Mouse (Mus musculus): ENCODE results near the gene Wdr90. TPM values are rescaled to one million over a fixed set of nuclear protein-coding genes. Genes with fewer than 3 reads are reported as not detected.
A peak's percentile ranks its signal among the peaks of the same experiment; 100 is the strongest.
"Not testable (repeated sequence)": the region's sequence is repeated elsewhere in the genome, so short reads cannot be mapped to it uniquely, and the experiment has no call there.

Wdr90 gene
- polyA plus RNA-seq, 1 experiment from 2014 or later: 18.5 TPM

GRCm38 (mm10) chr17:25873405-25874147 lies 12.3 kb upstream of the Wdr90 start:
- Histone ChIP-seq H3K4me2 (ENCODE audit: low read length) (peak overlapping the region; percentile 77), H3K4me1 (ENCODE audit: control insufficient read depth, insufficient read depth, low read length) (peaks cover 17% of the 10 kb centered on the region), H3K9me3 (replicated peaks; ENCODE audit: control insufficient read depth, low read length, poor library complexity, severe bottlenecking) (no peaks in the 10 kb centered on the region), H3K27me3 (ENCODE audit: control insufficient read depth, insufficient read depth, low read depth, low read length) (no peaks in the 10 kb centered on the region), H3K9ac (ENCODE audit: low read depth, low read length) (peak overlapping the region; percentile 78), H3K4me3 (ENCODE audit: low read depth, low read length) (peak overlapping the region; percentile 62), H3K36me3 (ENCODE audit: control insufficient read depth, insufficient read depth, low read length) (peaks cover 11% of the 10 kb centered on the region), H3K27ac (ENCODE audit: low read length) (peak overlapping the region; percentile 93)
- ATAC-seq: no peak
- WGBS: 82% methylated on average over 11 of the region's 11 CpGs

- no peak overlapping the region for H3K4me3 ChIP-seq (ENCODE audit: low read depth, low read length)
- H3K27me3 ChIP-seq (ENCODE audit: control insufficient read depth, insufficient read depth, low read depth, low read length): no peaks in the 10 kb centered on the region
- no peak overlapping the region for H3K27ac ChIP-seq (ENCODE audit: low read length)
- 84% methylated on average over 3 of the region's 3 CpGs for WGBS
- no peak for ATAC-seq
- H3K36me3 ChIP-seq (ENCODE audit: control insufficient read depth, insufficient read depth, low read length): peaks cover 2% of the 10 kb centered on the region; the same call in 1 of the 2 replicates
- no peak overlapping the region for H3K9ac ChIP-seq (ENCODE audit: low read depth, low read length)
- H3K4me1 ChIP-seq (ENCODE audit: control insufficient read depth, insufficient read depth, low read length): peaks cover 20% of the 10 kb centered on the region
- no peak overlapping the region for H3K4me2 ChIP-seq (ENCODE audit: low read length)
- no peaks in the 10 kb centered on the region for H3K9me3 ChIP-seq (replicated peaks; ENCODE audit: control insufficient read depth, low read length, poor library complexity, severe bottlenecking)
Measured at GRCm38 (mm10) chr17:25872676-25873075, 11.4 kb upstream of the Wdr90 start.

- H3K27ac ChIP-seq (ENCODE audit: low read length); H3K4me3 ChIP-seq (ENCODE audit: low read depth, low read length); H3K36me3 ChIP-seq (ENCODE audit: control insufficient read depth, insufficient read depth, low read length); H3K27me3 ChIP-seq (ENCODE audit: control insufficient read depth, insufficient read depth, low read depth, low read length); ATAC-seq; H3K9ac ChIP-seq (ENCODE audit: low read depth, low read length); H3K9me3 ChIP-seq (replicated peaks; ENCODE audit: control insufficient read depth, low read length, poor library complexity, severe bottlenecking); H3K4me2 ChIP-seq (ENCODE audit: low read length): not testable (repeated sequence)
- H3K4me1 ChIP-seq (ENCODE audit: control insufficient read depth, insufficient read depth, low read length): peaks cover 23% of the 10 kb centered on the region
Measured at GRCm38 (mm10) chr17:25871566-25871965, 10.3 kb upstream of the Wdr90 start.

- H3K36me3 ChIP-seq (ENCODE audit: control insufficient read depth, insufficient read depth, low read length): no peaks in the 10 kb centered on the region
- no peak overlapping the region for H3K9ac ChIP-seq (ENCODE audit: low read depth, low read length)
- H3K4me3 ChIP-seq (ENCODE audit: low read depth, low read length): no peak overlapping the region
- H3K4me2 ChIP-seq (ENCODE audit: low read length): no peak overlapping the region
- H3K27ac ChIP-seq (ENCODE audit: low read length): no peak overlapping the region
- no peaks in the 10 kb centered on the region for H3K27me3 ChIP-seq (ENCODE audit: control insufficient read depth, insufficient read depth, low read depth, low read length)
- no peaks in the 10 kb centered on the region for H3K9me3 ChIP-seq (replicated peaks; ENCODE audit: control insufficient read depth, low read length, poor library complexity, severe bottlenecking)
- peaks cover 16% of the 10 kb centered on the region for H3K4me1 ChIP-seq (ENCODE audit: control insufficient read depth, insufficient read depth, low read length)
- 90% methylated on average over 2 of the region's 2 CpGs for WGBS
- ATAC-seq: no peak
Measured at GRCm38 (mm10) chr17:25869954-25870353, 8.7 kb upstream of the Wdr90 start.

- Histone ChIP-seq H3K27ac (ENCODE audit: low read length) (no peak overlapping the region), H3K36me3 (ENCODE audit: control insufficient read depth, insufficient read depth, low read length) (no peaks in the 10 kb centered on the region), H3K4me1 (ENCODE audit: control insufficient read depth, insufficient read depth, low read length) (peaks cover 16% of the 10 kb centered on the region), H3K27me3 (ENCODE audit: control insufficient read depth, insufficient read depth, low read depth, low read length) (no peaks in the 10 kb centered on the region), H3K4me3 (ENCODE audit: low read depth, low read length) (no peak overlapping the region), H3K4me2 (ENCODE audit: low read length) (no peak overlapping the region), H3K9ac (ENCODE audit: low read depth, low read length) (no peak overlapping the region), H3K9me3 (replicated peaks; ENCODE audit: control insufficient read depth, low read length, poor library complexity, severe bottlenecking) (no peaks in the 10 kb centered on the region)
- WGBS: 86% methylated on average over 8 of the region's 8 CpGs
- no peak for ATAC-seq
Measured at GRCm38 (mm10) chr17:25869498-25869897, 8.2 kb upstream of the Wdr90 start.

GRCm38 (mm10) chr17:25868601-25869191 lies 7.4 kb upstream of the Wdr90 start, which contains the start of gene Mcrip2:
TSS of gene Mcrip2 (minus strand) at chr17:25868764.
- peak; percentile 90 for ATAC-seq
- 0% methylated on average over 23 of the region's 24 CpGs for WGBS
- Histone ChIP-seq H3K9ac (ENCODE audit: low read depth, low read length) (peak within 1 kb of the TSS; percentile 72), H3K9me3 (replicated peaks; ENCODE audit: control insufficient read depth, low read length, poor library complexity, severe bottlenecking) (no peaks in the 10 kb centered on the region), H3K4me1 (ENCODE audit: control insufficient read depth, insufficient read depth, low read length) (peaks cover 12% of the 10 kb centered on the region), H3K4me3 (ENCODE audit: low read depth, low read length) (peak within 1 kb of the TSS; percentile 69), H3K27me3 (ENCODE audit: control insufficient read depth, insufficient read depth, low read depth, low read length) (no peaks in the 10 kb centered on the region), H3K27ac (ENCODE audit: low read length) (peak within 1 kb of the TSS; percentile 19), H3K36me3 (ENCODE audit: control insufficient read depth, insufficient read depth, low read length) (no peaks in the 10 kb centered on the region), H3K4me2 (ENCODE audit: low read length) (peak within 1 kb of the TSS; percentile 99)

- H3K9ac ChIP-seq (ENCODE audit: low read depth, low read length): peak overlapping the region; percentile 72
- H3K27me3 ChIP-seq (ENCODE audit: control insufficient read depth, insufficient read depth, low read depth, low read length): no peaks in the 10 kb centered on the region
- peak overlapping the region; percentile 69 for H3K4me3 ChIP-seq (ENCODE audit: low read depth, low read length)
- peak; percentile 40 for ATAC-seq
- peaks cover 12% of the 10 kb centered on the region for H3K4me1 ChIP-seq (ENCODE audit: control insufficient read depth, insufficient read depth, low read length)
- H3K4me2 ChIP-seq (ENCODE audit: low read length): peak overlapping the region; percentile 99
- 1% methylated on average over 36 of the region's 42 CpGs for WGBS
- no peaks in the 10 kb centered on the region for H3K36me3 ChIP-seq (ENCODE audit: control insufficient read depth, insufficient read depth, low read length)
- H3K27ac ChIP-seq (ENCODE audit: low read length): peak overlapping the region; percentile 19; the same call in 1 of the 2 replicates
- H3K9me3 ChIP-seq (replicated peaks; ENCODE audit: control insufficient read depth, low read length, poor library complexity, severe bottlenecking): no peaks in the 10 kb centered on the region
Measured at GRCm38 (mm10) chr17:25867836-25868600, 6.7 kb upstream of the Wdr90 start.

GRCm38 (mm10) chr17:25867509-25867835 lies 6.2 kb upstream of the Wdr90 start:
- ATAC-seq: no peak
- H3K4me1 ChIP-seq (ENCODE audit: control insufficient read depth, insufficient read depth, low read length): peaks cover 12% of the 10 kb centered on the region
- H3K27ac ChIP-seq (ENCODE audit: low read length): no peak overlapping the region
- peak overlapping the region; percentile 69 for H3K4me3 ChIP-seq (ENCODE audit: low read depth, low read length)
- H3K4me2 ChIP-seq (ENCODE audit: low read length): peak overlapping the region; percentile 99
- no peaks in the 10 kb centered on the region for H3K9me3 ChIP-seq (replicated peaks; ENCODE audit: control insufficient read depth, low read length, poor library complexity, severe bottlenecking)
- peak overlapping the region; percentile 72 for H3K9ac ChIP-seq (ENCODE audit: low read depth, low read length)
- no peaks in the 10 kb centered on the region for H3K36me3 ChIP-seq (ENCODE audit: control insufficient read depth, insufficient read depth, low read length)
- no peaks in the 10 kb centered on the region for H3K27me3 ChIP-seq (ENCODE audit: control insufficient read depth, insufficient read depth, low read depth, low read length)
- 18% methylated on average over 7 of the region's 7 CpGs for WGBS

GRCm38 (mm10) chr17:25866172-25866571 lies 4.9 kb upstream of the Wdr90 start:
- 91% methylated on average over 3 of the region's 3 CpGs for WGBS
- H3K27ac ChIP-seq (ENCODE audit: low read length): no peak overlapping the region
- H3K36me3 ChIP-seq (ENCODE audit: control insufficient read depth, insufficient read depth, low read length): no peaks in the 10 kb centered on the region
- H3K9me3 ChIP-seq (replicated peaks; ENCODE audit: control insufficient read depth, low read length, poor library complexity, severe bottlenecking): no peaks in the 10 kb centered on the region
- no peak overlapping the region for H3K4me2 ChIP-seq (ENCODE audit: low read length)
- ATAC-seq: no peak
- H3K4me1 ChIP-seq (ENCODE audit: control insufficient read depth, insufficient read depth, low read length): peaks cover 19% of the 10 kb centered on the region
- no peak overlapping the region for H3K4me3 ChIP-seq (ENCODE audit: low read depth, low read length)
- no peaks in the 10 kb centered on the region for H3K27me3 ChIP-seq (ENCODE audit: control insufficient read depth, insufficient read depth, low read depth, low read length)
- no peak overlapping the region for H3K9ac ChIP-seq (ENCODE audit: low read depth, low read length)

Data from midbrain, embryonic 16.5 days (tissue).